Mouse (Mus musculus) small intestine, adult 2 months (tissue): ENCODE data around the gene Ppp1r14b. TPM values are rescaled to one million over a fixed set of nuclear protein-coding genes. Genes with fewer than 3 reads are reported as not detected.

Experiments used
- H3K27ac ChIP-seq: fragments of 200-500 bp; 2 replicates; pipeline ENCODE4 v1.5.1; 2012; ENCODE audit warnings: low read depth, low read length, control low read depth, inconsistent platforms; ENCODE audit not compliant: insufficient read depth
- H3K27me3 ChIP-seq: fragments of 200-500 bp; 2 replicates; pipeline ENCODE4 v1.6.1; 2012; ENCODE audit warnings: mild to moderate bottlenecking, moderate library complexity, low read length, inconsistent platforms; ENCODE audit not compliant: control insufficient read depth, insufficient read depth
- H3K36me3 ChIP-seq: fragments of 200-500 bp; 2 replicates; pipeline ENCODE4 v1.6.1; 2012; ENCODE audit warnings: mild to moderate bottlenecking, low read length, control low read depth, inconsistent platforms; ENCODE audit not compliant: control insufficient read depth, insufficient read depth
- H3K4me1 ChIP-seq: fragments of 200-500 bp; 2 replicates; pipeline ENCODE4 v1.6.1; 2012; ENCODE audit warnings: low read length, inconsistent platforms, mixed read lengths; ENCODE audit not compliant: control insufficient read depth, insufficient read depth, insufficient read length
- H3K4me3 ChIP-seq: fragments of 200-500 bp; 2 replicates; pipeline ENCODE4 v1.5.1; 2012; ENCODE audit warnings: low read depth, mild to moderate bottlenecking, control low read depth, inconsistent platforms, low read length, moderate library complexity
- CTCF ChIP-seq: fragments of 200-500 bp; IDR thresholded peaks from 2 replicates; pipeline ENCODE4 v1.5.1; 2012; ENCODE audit warnings: low read depth, mild to moderate bottlenecking, control low read depth, inconsistent platforms, low read length, moderate library complexity, mixed read lengths; ENCODE audit not compliant: insufficient replicate concordance, insufficient read length; ENCODE audit errors: extremely low read depth
- POLR2A ChIP-seq: fragments of 200-500 bp; IDR thresholded peaks from 2 replicates; pipeline ENCODE4 v1.6.1; 2012; ENCODE audit warnings: low read depth, mild to moderate bottlenecking, control low read depth, inconsistent platforms, low read length, moderate library complexity
- whole genome bisulfite sequencing: fragments of 180-500 bp; shearing (Covaris S2); methylation state at CpG from one replicate; pipeline ENCODE4 v1.1.7; 2018; 5-methylcytosine and 5-hydroxymethylcytosine counted together
- polyA plus RNA-seq: library from polyadenylated mRNA; depleted of rRNA; stranded (reverse); fragments of >200 nt; gene quantifications from 2 replicates; pipeline ENCODE4 v1.2.3, GENCODE M21; 2012

Gene Ppp1r14b
- polyA plus RNA-seq, 1 experiment: 100 TPM

- 92% methylated on average over 20 of the region's 20 CpGs for WGBS
- Histone ChIP-seq H3K27ac (no peak overlapping the region), H3K36me3 (no peaks in the 10 kb centered on the region), H3K4me3 (no peak overlapping the region), H3K27me3 (peaks cover 7% of the 10 kb centered on the region; the same call in 1 of the 2 replicates), H3K4me1 (peaks cover 10% of the 10 kb centered on the region)
- TF ChIP-seq POLR2A: no peak
- no peak for TF ChIP-seq CTCF
Observed at GRCm38 (mm10) chr19:6939106-6940002, 35.4 kb upstream of the Ppp1r14b start.

GRCm38 (mm10) chr19:6940396-6941351 lies 34.1 kb upstream of the Ppp1r14b start:
- H3K4me3 ChIP-seq: peak overlapping the region; percentile 86
- H3K27me3 ChIP-seq: no peaks in the 10 kb centered on the region
- H3K27ac ChIP-seq: peak overlapping the region; percentile 24; the same call in 1 of the 2 replicates
- H3K36me3 ChIP-seq: no peaks in the 10 kb centered on the region
- 20% methylated on average over 29 of the region's 29 CpGs for whole genome bisulfite sequencing
- TF ChIP-seq POLR2A: no peak
- no peak for TF ChIP-seq CTCF
- H3K4me1 ChIP-seq: peaks cover 10% of the 10 kb centered on the region

DNA sequence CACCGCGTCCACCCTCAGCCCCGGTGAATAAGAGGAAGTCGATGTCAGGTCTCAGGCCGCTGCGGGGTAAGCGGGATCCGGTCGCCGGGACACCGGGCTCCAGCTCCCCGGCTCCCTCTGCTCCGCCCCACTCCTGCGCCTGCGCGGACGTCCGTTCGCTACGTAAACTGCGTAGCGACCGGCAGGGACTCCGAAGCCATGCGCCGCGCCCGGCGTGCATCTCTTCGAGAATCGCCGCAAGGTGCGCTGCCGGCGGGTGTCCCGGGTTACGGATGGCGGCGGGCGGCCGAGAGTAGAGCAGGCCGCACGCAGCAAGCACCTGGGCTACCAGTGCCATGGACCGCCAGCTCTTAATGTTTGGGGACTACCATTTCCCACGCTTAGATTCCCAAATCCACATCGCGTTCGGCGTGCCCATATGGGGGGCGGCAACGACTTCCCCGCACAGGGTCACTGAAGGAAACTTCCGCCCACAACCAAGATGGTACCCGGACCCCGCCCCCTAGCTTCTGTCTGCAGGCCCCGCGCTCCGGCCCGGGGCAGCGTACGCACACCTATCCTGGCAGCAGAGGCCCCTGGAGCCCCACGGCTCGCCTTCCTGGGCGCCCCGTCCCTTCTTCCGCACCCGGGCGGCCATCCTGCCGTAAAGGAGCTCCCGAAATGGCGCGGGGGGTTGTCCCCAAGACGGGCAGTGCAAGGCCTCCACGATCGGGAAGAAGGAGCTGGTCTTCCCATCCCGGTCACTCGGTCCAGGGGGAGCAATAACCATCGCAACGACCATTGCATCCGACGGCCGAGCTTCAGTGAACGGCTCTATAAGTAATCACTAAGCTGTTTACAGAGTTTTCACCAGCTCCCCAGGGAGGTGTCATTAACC lies 33.2 kb upstream of the Ppp1r14b start, which contains the start of gene Bad:
Gene Bad, plus strand, starts transcription at position 490 of the 877 bp plus-strand sequence.
- Histone ChIP-seq H3K27me3 (no peaks in the 10 kb centered on the region), H3K4me1 (peaks cover 10% of the 10 kb centered on the region), H3K36me3 (no peaks in the 10 kb centered on the region), H3K4me3 (peak within 1 kb of the TSS; percentile 86), H3K27ac (peak within 1 kb of the TSS; percentile 98)
- peak; percentile 55; the same call in 1 of the 2 replicates for TF ChIP-seq POLR2A
- no peak for TF ChIP-seq CTCF
- under 1% methylated on average over 83 of the region's 83 CpGs for WGBS

GRCm38 (mm10) chr19:6942249-6942691 lies 32.5 kb upstream of the Ppp1r14b start, which contains the start of gene Gpr137:
TSS of gene Gpr137 (minus strand) at chr19:6942480.
- Histone ChIP-seq H3K27me3 (no peaks in the 10 kb centered on the region), H3K27ac (peak within 1 kb of the TSS; percentile 98), H3K4me1 (peaks cover 14% of the 10 kb centered on the region), H3K4me3 (peak within 1 kb of the TSS; percentile 86), H3K36me3 (no peaks in the 10 kb centered on the region)
- WGBS: under 1% methylated on average over 27 of the region's 27 CpGs
- no peak; the same call in 1 of the 2 replicates for TF ChIP-seq CTCF
- peak; percentile 86 for TF ChIP-seq POLR2A

DNA sequence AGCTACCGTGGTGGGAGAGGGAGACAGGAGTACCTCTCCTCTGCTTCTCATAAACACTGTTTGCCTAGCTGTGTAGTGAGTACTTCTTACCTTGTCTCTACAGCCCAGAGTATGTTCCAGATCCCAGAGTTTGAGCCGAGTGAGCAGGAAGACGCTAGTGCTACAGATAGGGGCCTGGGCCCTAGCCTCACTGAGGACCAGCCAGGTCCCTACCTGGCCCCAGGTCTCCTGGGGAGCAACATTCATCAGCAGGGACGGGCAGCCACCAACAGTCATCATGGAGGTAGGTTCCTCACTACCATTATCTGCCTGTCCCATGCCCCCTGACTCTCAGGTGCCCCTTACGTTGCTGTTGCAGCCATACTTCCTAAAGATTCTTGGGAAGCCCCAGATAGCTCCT lies 32.0 kb upstream of the Ppp1r14b start:
- peak overlapping the region; percentile 82 for H3K27ac ChIP-seq
- H3K27me3 ChIP-seq: no peaks in the 10 kb centered on the region
- peaks cover 14% of the 10 kb centered on the region for H3K4me1 ChIP-seq
- WGBS: 32% methylated on average over 5 of the region's 5 CpGs
- H3K4me3 ChIP-seq: peak overlapping the region; percentile 86
- TF ChIP-seq POLR2A (no peak; the same call in 1 of the 2 replicates), CTCF (no peak)
- H3K36me3 ChIP-seq: no peaks in the 10 kb centered on the region

DNA sequence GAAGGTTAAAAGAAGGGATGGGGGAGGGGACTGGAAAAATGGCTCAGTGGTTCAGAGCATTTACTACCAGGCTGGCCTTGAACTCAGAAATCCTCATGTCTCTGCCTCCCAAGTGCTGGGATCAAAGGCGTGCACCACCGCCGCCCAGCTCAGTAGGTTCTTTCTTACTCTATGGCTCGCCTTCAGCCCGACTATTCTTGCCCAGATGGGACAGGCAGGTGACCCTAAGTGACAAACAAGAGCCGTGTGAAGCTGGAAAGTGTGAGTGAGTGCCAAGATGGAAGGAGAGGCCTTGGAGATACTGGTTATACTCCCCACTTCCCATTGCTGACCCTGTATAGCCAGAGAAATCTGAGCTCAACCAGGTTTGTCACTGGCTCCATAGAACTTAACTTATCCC lies 31.1 kb upstream of the Ppp1r14b start:
- no peaks in the 10 kb centered on the region for H3K27me3 ChIP-seq
- peaks cover 20% of the 10 kb centered on the region for H3K4me1 ChIP-seq
- H3K4me3 ChIP-seq: no peak overlapping the region
- H3K36me3 ChIP-seq: no peaks in the 10 kb centered on the region
- H3K27ac ChIP-seq: no peak overlapping the region
- TF ChIP-seq CTCF (no peak), POLR2A (no peak)
- 87% methylated on average over 6 of the region's 6 CpGs for WGBS
